Mouse (Mus musculus) lung, adult 2 months (tissue): ENCODE results near the gene 4930402H24Rik. TPM values are rescaled to one million over a fixed set of nuclear protein-coding genes. Genes with fewer than 3 reads are reported as not detected.

Experiments
- DNase-seq: peaks from one replicate; pipeline ENCODE4 v3.0.0; 2022
- H3K4me1 ChIP-seq: fragments of 200-500 bp; 2 replicates; pipeline ENCODE4 v1.6.1; 2011; ENCODE audit warnings: low read length; ENCODE audit not compliant: control insufficient read depth, insufficient read depth
- H3K4me3 ChIP-seq: fragments of 200-500 bp; replicated peaks from 2 replicates; pipeline ENCODE3; 2011; ENCODE audit warnings: low read depth, mild to moderate bottlenecking, control low read depth, low read length; ENCODE audit errors: extremely low read depth
- CTCF ChIP-seq: fragments of 200-500 bp; IDR thresholded peaks from 2 replicates; pipeline ENCODE4 v1.5.1; 2011; ENCODE audit warnings: mild to moderate bottlenecking, low read length, control low read depth; ENCODE audit not compliant: insufficient read depth
- POLR2A ChIP-seq: fragments of 200-500 bp; IDR thresholded peaks from 2 replicates; pipeline ENCODE4 v1.6.1; 2011; ENCODE audit warnings: low read depth, mild to moderate bottlenecking, control low read depth, low read length, borderline replicate concordance; ENCODE audit errors: extremely low read depth
- WGBS: fragments of 180-500 bp; shearing (Covaris S2); methylation state at CpG from one replicate; pipeline ENCODE4 v1.1.7; 2018; 5-methylcytosine and 5-hydroxymethylcytosine counted together
- polyA plus RNA-seq: library from polyadenylated mRNA; depleted of rRNA; stranded (reverse); fragments of >200 nt; gene quantifications from 2 replicates; pipeline ENCODE4 v1.2.3, GENCODE M21; 2012

The 4930402H24Rik gene
- polyA plus RNA-seq, 1 experiment = 55.9 TPM

DNA sequence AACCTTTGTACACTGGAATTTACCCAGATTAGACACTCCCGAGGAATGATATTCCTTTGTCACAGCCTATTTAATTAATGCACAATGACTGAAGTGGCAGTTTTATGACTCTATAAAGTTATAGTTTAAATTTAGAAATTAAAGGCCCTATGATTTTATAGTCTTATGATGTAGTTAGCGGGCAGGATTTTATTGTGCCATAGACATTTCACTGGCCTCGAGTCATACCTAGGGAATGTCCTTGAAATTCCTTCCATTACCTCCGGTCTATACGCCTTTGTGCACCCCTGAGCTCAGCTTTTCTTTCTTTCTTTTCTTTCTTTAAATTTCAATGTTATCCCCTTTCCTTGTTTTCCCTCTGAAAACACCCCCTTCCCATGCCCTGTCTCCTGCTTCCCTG lies 35.3 kb downstream of the 4930402H24Rik start:
- TF ChIP-seq POLR2A = no peak
- TF ChIP-seq CTCF = no peak
- 88% methylated on average over 5 of the region's 5 CpGs for WGBS
- no peak for DNase-seq

DNA sequence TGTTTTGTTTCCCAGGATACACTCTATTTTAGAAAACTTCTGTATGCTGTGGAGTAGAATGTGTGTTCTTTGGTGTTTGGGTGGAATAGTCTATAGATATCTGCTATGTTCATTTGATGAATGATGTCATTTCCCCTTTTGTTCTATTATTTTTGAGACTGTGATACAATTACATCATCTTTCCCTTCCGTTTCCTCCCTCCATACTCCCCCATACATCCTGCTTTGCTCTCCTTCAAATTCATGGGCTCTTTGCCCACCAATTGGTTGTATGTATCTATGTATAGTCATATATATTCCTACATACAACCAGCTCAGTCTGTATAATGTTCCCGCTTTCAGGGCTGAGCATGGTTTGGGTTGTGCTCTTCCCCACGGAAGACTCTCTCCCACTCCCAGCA lies 44.1 kb downstream of the 4930402H24Rik start:
- TF ChIP-seq POLR2A (no peak), CTCF (no peak)
- Histone ChIP-seq H3K4me3 (no peak overlapping the region), H3K4me1 (no peaks in the 10 kb centered on the region; the same call in 1 of the 2 replicates)
- no peak for DNase-seq
- 58% methylated on average over 3 of the region's 3 CpGs for WGBS

More for the DNA sequence above, 35.3 kb downstream of the 4930402H24Rik start:
- Histone ChIP-seq H3K4me1 (no peaks in the 10 kb centered on the region), H3K4me3 (no peak overlapping the region)

DNA sequence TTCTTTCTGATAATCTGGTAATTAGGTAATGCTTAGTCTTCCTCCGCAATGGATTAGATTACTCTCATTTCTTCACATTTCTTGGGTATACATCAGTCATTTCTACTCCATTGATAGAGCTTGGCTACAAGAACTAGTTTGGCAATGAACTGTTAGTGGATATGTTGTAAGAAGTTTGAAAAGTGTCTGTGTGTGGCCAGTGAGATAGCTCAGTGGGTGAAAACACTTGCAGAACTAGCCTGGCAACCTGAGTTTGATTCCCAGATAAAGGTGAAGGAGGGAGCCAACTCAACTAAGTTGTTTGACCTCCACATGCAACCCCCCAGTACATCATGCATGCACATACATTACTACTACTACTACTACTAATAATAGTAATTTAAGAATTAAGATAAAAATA lies 53.2 kb downstream of the 4930402H24Rik start:
- no peaks in the 10 kb centered on the region for H3K4me1 ChIP-seq
- no peak for DNase-seq

DNA sequence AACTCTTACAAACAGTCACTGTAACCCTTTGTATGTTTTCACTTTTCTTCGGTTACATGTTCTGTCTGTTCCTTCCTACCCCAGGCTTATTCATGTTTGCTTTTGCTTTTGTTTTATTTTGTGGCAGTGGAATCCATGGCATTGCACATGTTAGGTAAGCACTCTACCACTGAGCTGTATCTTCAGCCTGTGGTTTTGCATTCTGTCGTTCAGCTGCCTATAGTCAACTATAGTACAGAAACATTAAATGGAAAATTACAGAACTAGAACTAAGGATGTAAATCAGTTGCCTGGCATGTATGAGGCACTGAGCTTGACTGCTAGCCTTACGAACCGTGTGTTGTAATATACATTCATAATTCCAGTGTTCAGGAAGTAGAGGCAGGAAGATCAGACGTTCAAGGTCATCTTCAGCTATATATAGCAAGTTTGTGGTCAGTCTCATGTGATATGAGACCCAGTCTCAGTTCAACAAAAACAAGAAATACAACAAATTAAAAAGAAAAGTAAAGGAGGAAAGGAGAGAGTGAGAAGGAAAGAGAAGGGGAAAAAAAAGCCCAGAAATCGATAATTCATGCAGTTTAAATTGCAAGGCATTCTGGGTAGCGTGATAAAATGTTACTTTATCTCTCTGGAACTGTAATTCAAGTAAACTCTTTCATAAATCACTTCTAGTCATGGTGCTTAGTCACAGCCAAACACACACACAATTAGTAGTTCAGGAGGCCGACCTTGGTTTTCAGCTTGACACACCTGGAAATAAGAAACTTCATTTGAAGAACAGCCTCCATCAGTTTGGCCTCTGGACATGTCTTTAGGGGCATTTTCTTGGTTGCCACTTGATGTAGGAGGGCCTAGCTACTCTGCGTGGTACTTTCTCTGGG lies 54.6 kb downstream of the 4930402H24Rik start:
- no peaks in the 10 kb centered on the region for H3K4me1 ChIP-seq
- H3K4me3 ChIP-seq = no peak overlapping the region
- WGBS = 68% methylated on average over 9 of the region's 9 CpGs
- DNase-seq = no peak
- TF ChIP-seq POLR2A (no peak), CTCF (no peak)

More for the DNA sequence above, 53.2 kb downstream of the 4930402H24Rik start:
- 87% methylated on average over 1 of the region's 1 CpGs for WGBS
- TF ChIP-seq POLR2A (no peak), CTCF (no peak)
- H3K4me3 ChIP-seq = no peak overlapping the region

DNA sequence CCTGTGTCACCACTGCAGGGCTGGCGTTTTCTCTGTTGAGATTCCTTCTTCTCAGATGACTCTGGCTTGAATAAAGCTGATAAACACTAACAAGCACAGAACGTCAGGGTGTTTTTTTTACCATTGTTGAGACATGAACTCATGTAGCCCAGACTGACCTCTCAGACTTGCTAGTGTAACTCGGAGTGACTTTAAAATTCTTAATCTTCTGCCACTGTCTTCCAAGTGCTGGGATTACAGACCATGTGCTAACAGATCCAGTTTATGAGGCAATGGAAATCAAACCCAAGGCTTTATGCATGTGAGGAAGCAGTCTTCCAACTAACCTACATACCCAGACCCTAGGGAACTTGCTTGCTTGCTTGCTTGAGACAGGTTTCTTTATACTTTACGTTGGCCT lies 56.5 kb downstream of the 4930402H24Rik start:
- no peak for DNase-seq
- no peak for TF ChIP-seq POLR2A
- no peak for TF ChIP-seq CTCF
- WGBS = 75% methylated on average over 4 of the region's 4 CpGs
- no peaks in the 10 kb centered on the region for H3K4me1 ChIP-seq
- no peak overlapping the region for H3K4me3 ChIP-seq

DNA sequence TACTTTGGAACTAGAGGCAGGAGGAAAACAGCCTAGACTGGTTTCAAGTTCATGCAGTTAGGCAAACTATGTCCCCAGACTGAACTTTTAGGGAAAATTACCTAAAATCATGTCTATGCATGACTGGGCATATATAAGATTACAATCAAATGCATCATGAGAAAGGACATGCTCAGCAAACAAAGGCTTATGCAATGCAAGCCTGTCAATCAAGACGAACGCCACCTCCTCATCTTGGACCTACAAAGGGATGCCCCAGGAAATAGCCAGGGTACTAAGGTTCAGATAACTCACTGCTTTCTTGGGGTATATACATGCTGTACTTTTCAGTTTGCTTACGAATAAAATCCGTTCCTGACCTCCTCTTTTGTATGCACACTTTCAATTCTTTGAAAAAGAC lies 57.9 kb downstream of the 4930402H24Rik start:
- no peak overlapping the region for H3K4me3 ChIP-seq
- TF ChIP-seq POLR2A (no peak), CTCF (no peak)
- WGBS = 83% methylated on average over 4 of the region's 4 CpGs
- DNase-seq = no peak
- H3K4me1 ChIP-seq = no peaks in the 10 kb centered on the region

DNA sequence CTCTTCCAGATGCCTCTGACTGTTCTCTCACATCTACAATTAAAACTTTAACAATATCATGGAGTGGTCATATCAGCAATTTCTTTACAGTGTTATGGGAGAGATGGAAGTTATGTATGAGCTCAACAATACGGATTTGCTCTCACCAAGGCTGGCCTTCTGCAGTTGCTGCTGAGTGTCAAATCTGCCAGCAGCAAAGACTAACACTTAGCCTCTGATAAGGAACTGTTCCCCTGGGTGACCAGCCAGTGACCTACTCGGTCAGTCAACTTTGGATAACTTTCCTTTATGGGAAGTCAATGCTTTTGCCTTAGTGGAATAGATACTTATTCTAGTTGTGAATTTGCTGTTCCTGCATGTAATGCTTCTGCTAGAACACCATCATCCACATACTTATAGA lies 62.6 kb downstream of the 4930402H24Rik start:
- Histone ChIP-seq H3K4me3 (no peak overlapping the region), H3K4me1 (no peaks in the 10 kb centered on the region; the same call in 1 of the 2 replicates)
- no peak for DNase-seq
- 54% methylated on average over 2 of the region's 2 CpGs for WGBS
- TF ChIP-seq CTCF = no peak
- no peak for TF ChIP-seq POLR2A

DNA sequence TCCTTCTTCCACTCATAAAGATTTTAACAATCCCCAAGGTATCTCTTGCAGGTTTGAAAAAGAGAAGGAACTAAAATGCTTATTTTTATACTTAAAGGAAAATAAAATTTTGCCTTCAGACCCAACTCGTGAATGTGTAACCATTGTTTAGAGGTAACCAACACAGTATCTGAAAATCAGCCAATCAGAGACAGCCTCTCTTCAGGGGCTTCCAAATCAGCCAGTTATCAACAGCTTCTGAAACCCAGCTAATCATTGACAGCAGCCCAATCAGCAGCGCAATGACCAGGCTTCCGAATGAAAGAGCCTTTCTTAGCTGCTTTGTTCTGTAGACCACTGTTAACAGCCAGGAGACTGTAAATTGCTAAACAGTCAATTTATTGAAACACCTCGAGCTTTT lies 65.4 kb downstream of the 4930402H24Rik start:
- DNase-seq = no peak
- 27% methylated on average over 4 of the region's 4 CpGs for WGBS
- no peak overlapping the region for H3K4me3 ChIP-seq
- H3K4me1 ChIP-seq = no peaks in the 10 kb centered on the region; the same call in 1 of the 2 replicates
- no peak for TF ChIP-seq CTCF
- TF ChIP-seq POLR2A = no peak

DNA sequence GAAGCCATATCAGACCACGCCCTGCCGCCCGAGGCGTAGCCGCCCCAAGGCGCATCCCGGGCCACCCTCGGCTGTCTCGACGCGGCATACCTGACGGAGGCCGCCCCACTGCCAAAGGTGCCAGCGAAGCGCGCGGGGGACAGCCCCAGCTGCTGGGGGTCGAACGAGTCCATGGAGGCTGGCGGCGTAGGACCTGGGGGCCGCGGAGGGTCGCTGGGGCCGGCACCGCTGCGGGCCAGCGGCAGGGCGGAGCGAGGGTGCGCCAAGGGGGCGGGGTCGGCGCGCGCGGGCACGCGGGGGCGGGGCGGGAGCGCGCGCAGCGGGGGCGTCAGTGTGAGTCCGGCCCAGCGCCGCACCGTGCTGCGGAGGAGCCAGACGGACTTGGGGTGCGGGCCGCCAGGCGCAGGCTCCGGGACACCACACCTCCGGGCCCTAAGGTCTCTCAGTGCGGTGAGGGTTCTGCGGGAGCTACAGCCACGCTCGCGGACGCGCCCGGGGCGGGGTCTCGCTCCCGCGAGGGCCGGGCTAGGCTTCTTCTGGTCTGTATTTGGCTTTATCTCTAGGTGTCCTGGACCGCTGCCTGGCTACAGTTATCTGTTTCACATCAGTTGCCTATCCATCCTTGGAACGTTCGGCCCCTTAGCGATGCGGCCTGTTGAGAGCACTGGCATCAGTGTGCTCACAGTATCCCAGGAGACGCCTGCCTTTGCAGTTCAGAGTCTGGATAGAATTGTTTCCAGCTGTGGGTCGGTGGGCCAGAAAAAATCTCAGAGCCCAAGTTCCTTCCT lies 66.1 kb downstream of the 4930402H24Rik start:
- TF ChIP-seq POLR2A (peak; percentile 64; the same call in 1 of the 2 replicates), CTCF (no peak)
- H3K4me1 ChIP-seq = no peaks in the 10 kb centered on the region; the same call in 1 of the 2 replicates

More for the DNA sequence above, 66.1 kb downstream of the 4930402H24Rik start:
- peak overlapping the region; percentile 97 for H3K4me3 ChIP-seq
- DNase-seq = peak; percentile 84
- 1% methylated on average over 67 of the region's 77 CpGs for WGBS
